Mouse (Mus musculus) G1E (cell line): ENCODE data around the gene C5ar1.

Experiments
- CTCF ChIP-seq: IDR thresholded peaks from 2 replicates; pipeline ENCODE4 v1.5.1; 2012; ENCODE audit warnings: low read depth, low read length, inconsistent platforms, mixed read lengths
- POLR2AphosphoS5 ChIP-seq: IDR thresholded peaks from 2 replicates; pipeline ENCODE4 v1.6.1; 2012; ENCODE audit warnings: low read depth, low read length, inconsistent platforms; ENCODE audit not compliant: insufficient replicate concordance

DNA sequence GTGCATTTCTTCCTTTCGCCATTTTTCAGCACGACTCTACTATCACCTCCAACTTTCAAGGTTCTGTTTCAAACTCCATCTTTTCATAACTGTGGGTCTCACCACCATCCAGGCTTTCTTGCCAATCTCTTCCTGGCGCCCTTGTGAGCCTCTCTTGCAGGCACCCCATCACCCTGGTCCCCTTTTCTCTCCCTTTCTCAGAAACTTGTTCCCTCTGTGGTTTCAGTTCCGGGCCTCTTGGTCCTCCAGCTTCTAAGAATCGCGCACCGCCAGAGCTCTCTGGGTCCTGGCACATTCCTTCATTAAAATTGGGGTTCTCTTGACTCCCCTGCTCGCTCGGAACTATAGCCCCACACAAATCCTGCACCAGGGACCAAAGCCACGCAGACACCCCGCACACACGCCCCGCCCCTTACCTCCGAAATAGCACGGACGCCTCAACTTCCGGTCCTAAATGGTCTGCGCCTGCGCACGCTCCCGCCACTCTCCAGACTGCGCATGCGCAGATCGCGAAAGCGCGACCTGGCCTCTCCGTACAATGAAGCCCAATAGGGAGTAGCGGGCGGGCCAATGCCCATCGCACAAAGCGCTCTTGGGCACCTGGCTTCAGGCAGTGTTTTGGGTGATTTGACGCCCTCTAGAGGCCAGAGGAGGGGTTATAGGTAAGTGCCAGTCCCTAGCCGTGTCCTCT lies 37.6 kb downstream of the C5ar1 start, which contains the start of gene Dhx34:
- TF ChIP-seq CTCF (no peak), POLR2AphosphoS5 (no peak)
